10 mouse cellular contexts compared by ENCODE assay signal in the genomic region with DNA sequence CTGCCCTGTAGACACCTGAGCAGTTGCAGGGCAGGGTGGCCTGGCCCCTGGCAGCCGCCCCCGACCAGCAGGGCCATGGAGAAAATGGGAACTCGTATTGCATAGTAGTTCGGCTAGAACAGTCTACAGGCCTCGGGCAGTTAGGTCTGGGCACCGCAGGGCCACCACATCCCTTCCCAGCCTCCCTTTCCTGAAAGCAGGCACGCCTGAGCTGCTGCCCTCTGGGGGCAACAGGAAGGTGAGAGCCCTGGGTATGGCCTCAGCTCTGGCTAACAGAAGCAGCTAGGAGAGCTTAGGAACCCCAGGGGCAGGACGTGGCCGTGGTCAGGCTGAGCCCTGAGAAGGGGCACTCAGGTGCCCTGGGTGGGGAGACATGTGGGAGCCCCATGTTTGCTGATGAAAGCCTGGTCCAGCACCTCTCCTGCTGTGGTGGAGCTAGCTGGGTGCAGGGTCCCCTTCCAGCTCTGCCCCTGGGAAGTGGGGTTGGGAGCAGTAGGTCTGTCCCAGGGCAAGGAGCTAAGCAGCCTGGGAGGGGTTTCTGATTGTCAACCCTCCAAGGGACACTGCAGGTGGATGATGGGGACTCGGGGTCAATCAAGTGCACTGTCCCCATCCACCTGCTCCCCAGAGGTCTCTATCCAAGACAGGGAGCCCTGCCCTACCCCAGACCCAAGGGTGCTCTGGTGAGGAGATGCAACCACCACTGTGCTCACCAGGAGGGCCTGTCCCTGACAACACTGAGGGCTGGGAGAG. TPM values are rescaled to one million over a fixed set of nuclear protein-coding genes. Genes with fewer than 3 reads are reported as not detected.
A peak's percentile ranks its signal among the peaks of the same experiment; 100 is the strongest.
DNase-seq lines count a peak whose midpoint lies in the region; ATAC-seq and TF ChIP-seq lines count a peak whose summit lies in the region.
"Had no signal": no experiment of that assay in that cellular context is flagged by ENCODE, and none has a peak within 500 bp of the region (broad histone marks: within the 10 kb centered on the region; RNA-seq: fewer than 3 reads in every experiment).

No protein-coding gene starts in this region.

- H3K9me3 ChIP-seq in liver, embryonic 15.5 days (replicated peaks), result no peaks in the 10 kb centered on the region
- H3K9me3 ChIP-seq: hindbrain, embryonic 15.5 days had no signal

- no peak for TF ChIP-seq POLR2A in bone marrow, adult 2 months (IDR thresholded peaks at IDR 0.05; ENCODE audit: borderline replicate concordance, control insufficient read depth, low read depth, low read length)

- H3K27me3 ChIP-seq in liver, embryonic 15.5 days, result no peaks in the 10 kb centered on the region
- H3K27me3 ChIP-seq: hindbrain, embryonic 15.5 days had no signal

- peak overlapping the region; percentile 60; the same call in 1 of the 2 replicates for H3K27ac ChIP-seq in bone marrow, adult 2 months (ENCODE audit: control insufficient read depth, insufficient read depth, low read depth, low read length, poor library complexity)
- peak overlapping the region; percentile 51 for H3K27ac ChIP-seq in liver, embryonic 15.5 days (replicated peaks)
- H3K27ac ChIP-seq: hindbrain, embryonic 15.5 days had no signal

- peak; percentile 57 for DNase-seq in kidney, adult 11 months
- DNase-seq in kidney, adult 8-10 months, result no peak
- DNase-seq in spleen, adult 18-20 months, result no peak
- no peak for DNase-seq in spleen, postnatal 14 days (ENCODE audit: low spot score in 2 of 2)
- DNase-seq in layer of hippocampus, adult 8-10 months (ENCODE audit: low spot score in 2 of 2), result no peak
- DNase-seq: right cerebral cortex, postnatal 4 days had no signal

- no peak overlapping the region for H3K9ac ChIP-seq in liver, embryonic 15.5 days
- H3K9ac ChIP-seq: hindbrain, embryonic 15.5 days had no signal

- TF ChIP-seq CTCF in bone marrow, adult 2 months (IDR thresholded peaks at IDR 0.05; ENCODE audit: control insufficient read depth, insufficient read depth, low read length), result no peak

- ATAC-seq in granulocyte monocyte progenitor cell, adult 5-6 weeks (replicated peaks; ENCODE audit: poor library complexity, severe bottlenecking), result peak; percentile 61
- ATAC-seq in liver, embryonic 15.5 days (ENCODE audit: insufficient read depth), result no peak

- H3K4me1 ChIP-seq in bone marrow, adult 2 months (ENCODE audit: control insufficient read depth, insufficient read depth, low read length), result peaks cover 6% of the 10 kb centered on the region
- H3K4me1 ChIP-seq in liver, embryonic 15.5 days (replicated peaks), result peaks cover 75% of the 10 kb centered on the region

- WGBS in bone marrow, adult 2 months, result 27% methylated on average over 10 of the region's 10 CpGs
- 68% methylated on average over 10 of the region's 10 CpGs for WGBS in liver, embryonic 15.5 days (ENCODE audit: insufficient replicate concordance)

- peaks cover 62% of the 10 kb centered on the region for H3K36me3 ChIP-seq in liver, embryonic 15.5 days (replicated peaks)

- no peak overlapping the region for H3K4me3 ChIP-seq in bone marrow, adult 2 months (replicated peaks; ENCODE audit: control insufficient read depth, low read depth, low read length)
- H3K4me3 ChIP-seq in liver, embryonic 15.5 days (replicated peaks), result no peak overlapping the region
- H3K4me3 ChIP-seq: hindbrain, embryonic 15.5 days had no signal

- no peak overlapping the region for H3K4me2 ChIP-seq in liver, embryonic 15.5 days
- H3K4me2 ChIP-seq: hindbrain, embryonic 15.5 days had no signal

RNA-seq across cellular contexts. Expression of a gene that starts 9.3 kb away (rescaled TPM):
- 7.0 and 22.1 TPM in 2 replicates for polyA plus RNA-seq in bone marrow, adult 2 months (2011; ENCODE audit: insufficient read depth, insufficient read length, low replicate concordance, missing spikeins)
- 26.1 and 34.6 TPM in 2 replicates for total RNA-seq in granulocyte monocyte progenitor cell, adult 5-6 weeks (2014; fragmentation: Nextera tagmentation)
- 13.3 and 34.8 TPM in 2 replicates for total RNA-seq in granulocyte monocyte progenitor cell, adult 5-6 weeks (2017)
- polyA plus RNA-seq in liver, embryonic 15.5 days (2015; fragmentation: Nextera tagmentation; extraction: Ambion mirVana), result 14.4 and 15.9 TPM in 2 replicates
- total RNA-seq in layer of hippocampus, adult 8-10 months (2022), result 100 to 1,000 TPM in 2 of 4 experiments, 10 to 100 TPM in 2; 92.1 to 103 (median 97.9) TPM

RNA-seq across cellular contexts. Expression of a gene that starts 11.8 kb away (rescaled TPM):
- 70.5 and 89.6 TPM in 2 replicates for polyA plus RNA-seq in bone marrow, adult 2 months (2011; ENCODE audit: insufficient read depth, insufficient read length, low replicate concordance, missing spikeins)
- 49.2 and 63.3 TPM in 2 replicates for total RNA-seq in granulocyte monocyte progenitor cell, adult 5-6 weeks (2014; fragmentation: Nextera tagmentation)
- total RNA-seq in granulocyte monocyte progenitor cell, adult 5-6 weeks (2017), result 37.7 and 58.0 TPM in 2 replicates
- 74.9 and 84.6 TPM in 2 replicates for polyA plus RNA-seq in liver, embryonic 15.5 days (2015; fragmentation: Nextera tagmentation; extraction: Ambion mirVana)
- 10 to 100 TPM; 41.9 to 50.0 (median 45.1) TPM for total RNA-seq in layer of hippocampus, adult 8-10 months (2022)

RNA-seq across cellular contexts. Expression of a gene that starts 35.6 kb away (rescaled TPM):
- polyA plus RNA-seq in bone marrow, adult 2 months (2011; ENCODE audit: insufficient read depth, insufficient read length, low replicate concordance, missing spikeins), result 16.3 and 45.8 TPM in 2 replicates
- 34.1 and 37.2 TPM in 2 replicates for total RNA-seq in granulocyte monocyte progenitor cell, adult 5-6 weeks (2014; fragmentation: Nextera tagmentation)
- 34.2 and 59.8 TPM in 2 replicates for total RNA-seq in granulocyte monocyte progenitor cell, adult 5-6 weeks (2017)
- 28.0 and 31.6 TPM in 2 replicates for polyA plus RNA-seq in liver, embryonic 15.5 days (2015; fragmentation: Nextera tagmentation; extraction: Ambion mirVana)
- total RNA-seq in layer of hippocampus, adult 8-10 months (2022), result 10 to 100 TPM; 13.8 to 18.0 (median 15.0) TPM

RNA-seq across cellular contexts. Expression of a gene that starts 35.8 kb away (rescaled TPM):
- polyA plus RNA-seq in bone marrow, adult 2 months (2011; ENCODE audit: insufficient read depth, insufficient read length, low replicate concordance, missing spikeins), result 22.9 and 33.3 TPM in 2 replicates
- 9.0 and 17.3 TPM in 2 replicates for total RNA-seq in granulocyte monocyte progenitor cell, adult 5-6 weeks (2014; fragmentation: Nextera tagmentation)
- total RNA-seq in granulocyte monocyte progenitor cell, adult 5-6 weeks (2017), result 7.1 and 7.8 TPM in 2 replicates
- polyA plus RNA-seq in liver, embryonic 15.5 days (2015; fragmentation: Nextera tagmentation; extraction: Ambion mirVana), result 7.1 and 8.1 TPM in 2 replicates
- total RNA-seq in layer of hippocampus, adult 8-10 months (2022), result 10 to 100 TPM; 56.6 to 73.2 (median 69.8) TPM

RNA-seq across cellular contexts. Expression of a gene that starts 43.5 kb away (rescaled TPM):
- polyA plus RNA-seq in bone marrow, adult 2 months (2011; ENCODE audit: insufficient read depth, insufficient read length, low replicate concordance, missing spikeins), result 49.9 and 75.2 TPM in 2 replicates
- total RNA-seq in granulocyte monocyte progenitor cell, adult 5-6 weeks (2014; fragmentation: Nextera tagmentation), result 47.7 and 65.2 TPM in 2 replicates
- total RNA-seq in granulocyte monocyte progenitor cell, adult 5-6 weeks (2017), result 112 and 127 TPM in 2 replicates
- 49.7 and 60.4 TPM in 2 replicates for polyA plus RNA-seq in liver, embryonic 15.5 days (2015; fragmentation: Nextera tagmentation; extraction: Ambion mirVana)
- total RNA-seq in layer of hippocampus, adult 8-10 months (2022), result 100 to 1,000 TPM; 190 to 230 (median 201) TPM
